ENCODE assay signal across 8 mouse cellular contexts in genomic region chr17:24000404-24000803, GRCm38 (mm10). TPM values are rescaled to one million over a fixed set of nuclear protein-coding genes. Genes with fewer than 3 reads are reported as not detected.
DNase-seq lines count a peak whose midpoint lies in the region; ATAC-seq and TF ChIP-seq lines count a peak whose summit lies in the region.

No protein-coding gene starts in this region.

- H3K36me3 ChIP-seq in heart, embryonic 13.5 days = no peaks in the 10 kb centered on the region
- no peaks in the 10 kb centered on the region for H3K36me3 ChIP-seq in midbrain, embryonic 11.5 days (ENCODE audit: control insufficient read depth, insufficient read depth, low read length)
- H3K36me3 ChIP-seq in forebrain, embryonic 12.5 days (replicated peaks) = no peaks in the 10 kb centered on the region

- peak; percentile 98 for DNase-seq in 3T3-L1 (ENCODE audit: low read depth, low spot score)
- DNase-seq in adrenal gland, postnatal 10 days = peak; percentile 62
- DNase-seq in left cerebral cortex, adult 2 months (ENCODE audit: extremely low spot score in 1 of 2, low spot score in 2 of 2) = peak; percentile 67 to 87
- DNase-seq in natural killer cell, adult 2 months (ENCODE audit: low spot score in 2 of 2) = no peak
- no peak for DNase-seq in midbrain, embryonic 11.5 days (ENCODE audit: low spot score, missing footprints)

- intact Hi-C loops in left cerebral cortex, adult 2 months (cut with DNase I) = no loop called here

- TF ChIP-seq CTCF in left cerebral cortex, adult 2 months (IDR thresholded peaks at IDR 0.05) = no peak

- 18% methylated on average over 5 of the region's 5 CpGs for WGBS in heart, embryonic 13.5 days
- WGBS in midbrain, embryonic 11.5 days = 81% methylated on average over 5 of the region's 5 CpGs
- 83% methylated on average over 5 of the region's 5 CpGs for WGBS in forebrain, embryonic 12.5 days

- no peaks in the 10 kb centered on the region for H3K9me3 ChIP-seq in heart, embryonic 13.5 days
- H3K9me3 ChIP-seq in midbrain, embryonic 11.5 days (ENCODE audit: control insufficient read depth, low read length) = no peaks in the 10 kb centered on the region
- no peaks in the 10 kb centered on the region for H3K9me3 ChIP-seq in forebrain, embryonic 12.5 days

- no peak; the same call in 1 of the 2 replicates for ATAC-seq in heart, embryonic 13.5 days (ENCODE audit: extremely low read depth, insufficient number of reproducible peaks, low FRiP score, low TSS enrichment)
- ATAC-seq in midbrain, embryonic 11.5 days (ENCODE audit: low FRiP score) = no peak
- ATAC-seq in forebrain, embryonic 12.5 days (ENCODE audit: low FRiP score) = no peak
- no peak for ATAC-seq in monocyte, adult 5-6 weeks (replicated peaks; ENCODE audit: insufficient number of reproducible peaks, low FRiP score, low TSS enrichment, poor library complexity, severe bottlenecking)

- no peak overlapping the region for H3K4me2 ChIP-seq in heart, embryonic 13.5 days
- no peak overlapping the region for H3K4me2 ChIP-seq in midbrain, embryonic 11.5 days
- H3K4me2 ChIP-seq in forebrain, embryonic 12.5 days = no peak overlapping the region

- peaks cover 30% of the 10 kb centered on the region for H3K27me3 ChIP-seq in heart, embryonic 13.5 days (replicated peaks)
- no peaks in the 10 kb centered on the region for H3K27me3 ChIP-seq in midbrain, embryonic 11.5 days (ENCODE audit: control insufficient read depth, insufficient read depth, low read length)
- peaks cover 3% of the 10 kb centered on the region; the same call in 1 of the 2 replicates for H3K27me3 ChIP-seq in forebrain, embryonic 12.5 days

- H3K27ac ChIP-seq in heart, embryonic 13.5 days (replicated peaks) = peak overlapping the region; percentile 37; the same call in 1 of the 2 replicates
- no peak overlapping the region for H3K27ac ChIP-seq in left cerebral cortex, adult 2 months
- no peak overlapping the region for H3K27ac ChIP-seq in midbrain, embryonic 11.5 days (ENCODE audit: low read depth, low read length)
- no peak overlapping the region for H3K27ac ChIP-seq in forebrain, embryonic 12.5 days

- H3K4me1 ChIP-seq in heart, embryonic 13.5 days = peaks cover 17% of the 10 kb centered on the region
- H3K4me1 ChIP-seq in midbrain, embryonic 11.5 days (ENCODE audit: control insufficient read depth, insufficient read depth, low read length) = no peaks in the 10 kb centered on the region
- H3K4me1 ChIP-seq in forebrain, embryonic 12.5 days = no peaks in the 10 kb centered on the region

- no peak overlapping the region for H3K4me3 ChIP-seq in heart, embryonic 13.5 days
- H3K4me3 ChIP-seq in left cerebral cortex, adult 2 months = no peak overlapping the region
- no peak overlapping the region for H3K4me3 ChIP-seq in midbrain, embryonic 11.5 days (ENCODE audit: low read depth, low read length)
- H3K4me3 ChIP-seq in forebrain, embryonic 12.5 days (replicated peaks) = no peak overlapping the region

- no peak overlapping the region for H3K9ac ChIP-seq in heart, embryonic 13.5 days
- no peak overlapping the region for H3K9ac ChIP-seq in midbrain, embryonic 11.5 days (ENCODE audit: low read length)
- no peak overlapping the region for H3K9ac ChIP-seq in forebrain, embryonic 12.5 days

RNA-seq across cellular contexts. Expression of gene Prss22, which starts 2.5 kb away (rescaled TPM):
- not detected for total RNA-seq in adrenal gland, postnatal 10 days (2021)
- 0.15 TPM in 1 of 2 replicates, not detected in the other for polyA plus RNA-seq in heart, embryonic 13.5 days (2015; fragmentation: Nextera tagmentation; extraction: Ambion mirVana)
- 1 to 10 TPM in 1 of 2 experiments, under 1 TPM in 1; 0.70 to 1.5 TPM for total RNA-seq in left cerebral cortex, adult 2 months (2021)
- polyA plus RNA-seq in midbrain, embryonic 11.5 days (2014; fragmentation: Nextera tagmentation; extraction: Ambion mirVana) = 0.19 TPM in 1 of 2 replicates, not detected in the other
- 0.33 and 0.35 TPM in 2 replicates for polyA plus RNA-seq in forebrain, embryonic 12.5 days (2016; fragmentation: Nextera tagmentation; extraction: Ambion mirVana)
- not detected in 3 replicates for total RNA-seq in monocyte, adult 5-6 weeks (2017)

RNA-seq across cellular contexts. Expression of gene Prss30, which starts 20.0 kb away (rescaled TPM):
- under 1 TPM in 1 of 2 experiments, not detected in 1; 0.24 TPM for total RNA-seq in adrenal gland, postnatal 10 days (2021)
- 0.10 TPM in 1 of 2 replicates, not detected in the other for polyA plus RNA-seq in heart, embryonic 13.5 days (2015; fragmentation: Nextera tagmentation; extraction: Ambion mirVana)
- total RNA-seq in left cerebral cortex, adult 2 months (2021) = 1 to 10 TPM in 1 of 2 experiments, under 1 TPM in 1; 0.45 to 1.1 TPM
- polyA plus RNA-seq in midbrain, embryonic 11.5 days (2014; fragmentation: Nextera tagmentation; extraction: Ambion mirVana) = not detected in 2 replicates
- polyA plus RNA-seq in forebrain, embryonic 12.5 days (2016; fragmentation: Nextera tagmentation; extraction: Ambion mirVana) = not detected in 2 replicates
- 0.76 to 1.2 TPM in 2 of 3 replicates, not detected in the other for total RNA-seq in monocyte, adult 5-6 weeks (2017)

RNA-seq across cellular contexts. Expression of gene Prss27, which starts 37.5 kb away (rescaled TPM):
- total RNA-seq in adrenal gland, postnatal 10 days (2021) = under 1 TPM; 0.70 to 0.99 TPM
- polyA plus RNA-seq in heart, embryonic 13.5 days (2015; fragmentation: Nextera tagmentation; extraction: Ambion mirVana) = 0.34 and 0.35 TPM in 2 replicates
- total RNA-seq in left cerebral cortex, adult 2 months (2021) = not detected
- polyA plus RNA-seq in midbrain, embryonic 11.5 days (2014; fragmentation: Nextera tagmentation; extraction: Ambion mirVana) = not detected in 2 replicates
- polyA plus RNA-seq in forebrain, embryonic 12.5 days (2016; fragmentation: Nextera tagmentation; extraction: Ambion mirVana) = 0.26 and 0.31 TPM in 2 replicates
- total RNA-seq in monocyte, adult 5-6 weeks (2017) = not detected in 3 replicates

RNA-seq across cellular contexts. Expression of gene Sbpl, which starts 45.3 kb away (rescaled TPM):
- total RNA-seq in adrenal gland, postnatal 10 days (2021) = not detected
- not detected in 2 replicates for polyA plus RNA-seq in heart, embryonic 13.5 days (2015; fragmentation: Nextera tagmentation; extraction: Ambion mirVana)
- total RNA-seq in left cerebral cortex, adult 2 months (2021) = not detected
- polyA plus RNA-seq in midbrain, embryonic 11.5 days (2014; fragmentation: Nextera tagmentation; extraction: Ambion mirVana) = not detected in 2 replicates
- not detected in 2 replicates for polyA plus RNA-seq in forebrain, embryonic 12.5 days (2016; fragmentation: Nextera tagmentation; extraction: Ambion mirVana)
- not detected in 3 replicates for total RNA-seq in monocyte, adult 5-6 weeks (2017)

RNA-seq across cellular contexts. Expression of gene Sbp, which starts 58.9 kb away (rescaled TPM):
- not detected for total RNA-seq in adrenal gland, postnatal 10 days (2021)
- polyA plus RNA-seq in heart, embryonic 13.5 days (2015; fragmentation: Nextera tagmentation; extraction: Ambion mirVana) = not detected in 2 replicates
- total RNA-seq in left cerebral cortex, adult 2 months (2021) = not detected
- polyA plus RNA-seq in midbrain, embryonic 11.5 days (2014; fragmentation: Nextera tagmentation; extraction: Ambion mirVana) = not detected in 2 replicates
- not detected in 2 replicates for polyA plus RNA-seq in forebrain, embryonic 12.5 days (2016; fragmentation: Nextera tagmentation; extraction: Ambion mirVana)
- not detected in 3 replicates for total RNA-seq in monocyte, adult 5-6 weeks (2017)

Comparison
In these comparisons a context has a peak if more than half of its experiments do, and no peak if none do; other contexts are left out.
1. DNase-seq: peak in 3T3-L1 (single experiment), adrenal gland, postnatal 10 days (single experiment) and left cerebral cortex, adult 2 months (2 of 2); none in natural killer cell, adult 2 months (0 of 2) and midbrain, embryonic 11.5 days (single experiment).